Mouse (Mus musculus) hematopoietic stem cell, adult 5-6 weeks (primary cell): ENCODE results near the gene Unc5a. TPM values are rescaled to one million over a fixed set of nuclear protein-coding genes. Genes with fewer than 3 reads are reported as not detected.

Experiments used
- ATAC-seq, 2 experiments: fragments of 125-278 bp in 1 of 2; replicated peaks in 1 of 2; 2 replicates each; pipeline ENCODE4 v1.8.0; 2016 to 2017; ENCODE audit warnings: inconsistent platforms in 2 of 2, mild to moderate bottlenecking in 2 of 2, moderate number of reproducible peaks in 2 of 2, low read depth in 1 of 2, moderate TSS enrichment in 1 of 2; ENCODE audit not compliant: low FRiP score in 2 of 2, poor library complexity in 2 of 2, severe bottlenecking in 2 of 2, insufficient read depth in 1 of 2, low TSS enrichment in 1 of 2
- total RNA-seq: library from RNA; stranded (forward); fragments of 172-1452, 232-1000 nt; gene quantifications from 2 replicates; pipeline ENCODE4 v1.2.3, GENCODE M21; 2017

Unc5a gene
- total RNA-seq, 1 experiment from 2014 or later: 1.3 TPM

DNA sequence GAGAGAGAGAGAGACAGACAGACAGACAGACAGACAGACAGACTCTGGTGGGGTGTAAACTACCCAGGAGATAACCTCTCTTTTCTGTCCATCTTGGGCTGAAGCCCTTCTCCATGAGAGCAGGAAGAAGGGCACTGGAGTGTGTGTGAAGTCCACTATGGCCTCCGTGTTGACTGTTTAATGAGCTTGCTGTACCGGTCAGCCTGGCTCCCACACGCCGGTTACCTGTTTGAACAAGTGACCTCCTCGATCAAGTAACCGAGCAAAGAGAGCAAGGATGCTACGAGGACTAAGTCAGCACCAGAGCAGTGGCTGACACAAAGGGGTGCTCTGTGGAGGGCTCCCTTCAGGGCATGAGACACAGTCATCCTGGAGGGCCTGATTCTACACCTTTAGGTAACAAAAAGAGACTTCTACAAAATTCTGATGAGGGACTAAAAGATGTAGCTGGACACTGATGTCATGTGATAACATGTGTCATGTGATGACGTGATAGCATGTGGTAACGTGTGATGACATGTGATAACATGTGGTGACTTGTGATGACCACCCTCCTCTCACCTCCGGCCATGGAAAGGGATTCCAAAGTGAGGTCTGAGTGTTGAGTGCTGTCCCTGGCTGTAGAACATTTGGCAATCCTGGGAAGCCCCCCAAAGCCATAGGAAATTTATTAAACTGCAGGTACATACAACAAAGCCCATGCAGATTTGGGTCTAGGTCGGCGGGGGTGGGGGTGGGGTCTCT, 68.1 kb downstream of the Unc5a start:
- ATAC-seq: no peak

DNA sequence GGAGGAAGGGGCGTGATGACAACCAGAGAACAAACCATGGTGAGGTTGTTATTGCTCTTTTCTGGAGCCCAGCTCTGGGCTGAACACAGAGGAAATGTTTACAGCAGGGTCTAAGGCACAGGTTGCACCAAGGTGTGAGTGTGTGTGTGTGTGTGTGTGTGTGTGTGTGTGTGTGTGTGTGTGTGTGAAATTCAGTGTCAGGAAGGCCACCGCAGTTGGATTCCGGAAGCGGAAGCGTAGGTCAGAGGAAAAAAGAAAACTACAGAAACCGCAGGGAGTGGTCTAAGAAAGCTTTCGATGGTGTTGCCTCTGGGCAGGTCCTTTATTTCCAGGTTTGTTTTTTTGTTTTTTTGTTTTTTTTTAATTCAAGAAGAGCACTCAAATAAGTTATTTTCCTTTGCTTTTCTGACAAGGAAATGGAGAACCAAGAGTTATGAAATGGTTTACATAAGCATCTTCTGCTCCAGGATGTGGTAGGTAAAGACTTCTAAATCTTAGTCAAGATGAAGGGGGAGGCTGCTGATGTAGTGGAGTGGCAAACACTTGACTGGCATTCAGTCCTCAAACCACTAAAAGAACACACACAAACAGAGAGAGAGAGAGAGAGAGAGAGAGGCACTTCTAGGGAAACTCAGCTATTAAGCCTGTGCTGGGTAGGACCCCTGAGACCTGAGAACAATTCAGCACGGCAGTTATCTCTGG, 68.8 kb downstream of the Unc5a start:
- ATAC-seq: peak; percentile 17 to 23; a peak in 1 of 4 replicates

DNA sequence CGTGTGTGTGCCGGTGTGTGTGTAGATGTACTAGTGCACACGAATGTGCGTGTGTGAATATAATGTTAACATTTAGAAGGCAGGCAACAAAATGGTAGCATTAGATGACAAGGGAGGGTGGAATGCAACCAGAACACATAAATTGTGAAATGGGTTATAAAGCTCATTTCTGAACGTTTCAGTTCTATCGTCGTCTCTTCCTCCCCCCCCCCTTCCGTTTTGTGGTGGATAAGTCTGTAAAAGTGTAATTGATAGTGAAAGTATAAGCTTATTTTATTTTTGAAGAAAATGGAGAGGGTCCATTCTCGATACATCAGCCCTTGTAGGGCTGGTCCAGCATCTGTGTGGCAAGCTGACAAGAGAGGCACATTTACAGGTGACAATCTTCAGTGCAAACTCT, 69.5 kb downstream of the Unc5a start:
- no peak for ATAC-seq

DNA sequence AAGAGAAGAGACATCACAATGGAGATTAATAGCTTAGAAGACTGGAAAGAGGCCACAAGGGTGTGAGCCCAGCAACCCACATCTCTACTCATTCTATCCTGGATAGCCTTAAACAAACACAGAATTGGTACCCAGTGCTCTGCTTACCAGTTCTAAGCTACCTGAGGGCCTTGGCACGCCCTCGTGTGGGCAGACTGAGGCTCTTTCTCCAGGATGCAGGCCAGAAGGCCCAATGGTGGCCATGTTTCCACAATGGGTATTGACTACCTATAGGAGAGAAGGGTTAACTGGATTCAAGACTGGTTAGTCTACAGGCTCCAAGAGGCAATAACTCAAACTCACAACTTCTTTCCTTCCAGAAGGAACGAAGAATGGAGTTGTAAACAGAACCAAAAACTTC, 70.0 kb downstream of the Unc5a start:
- no peak for ATAC-seq

DNA sequence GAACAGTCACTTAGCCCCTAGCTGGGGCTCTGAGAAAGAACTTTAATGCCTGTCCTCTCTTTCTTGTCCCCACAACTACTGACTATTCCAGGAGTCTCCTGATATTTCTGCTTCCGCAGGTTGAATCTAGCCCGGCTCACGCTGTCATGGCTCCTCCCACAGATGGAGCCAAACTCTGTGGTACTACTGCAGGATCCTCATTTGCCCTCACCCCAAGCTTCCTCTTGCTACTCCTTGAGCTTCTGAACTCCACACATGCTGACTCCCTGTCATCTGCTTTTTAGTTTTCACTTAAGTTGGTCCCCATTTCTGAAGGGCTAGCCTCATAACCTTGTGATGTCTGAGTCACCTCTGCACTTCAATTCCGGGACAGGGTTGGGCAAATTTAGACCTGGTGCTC, 70.8 kb downstream of the Unc5a start:
- ATAC-seq: peak in 1 of 2 experiments; percentile 25; a peak in 1 of 4 replicates

DNA sequence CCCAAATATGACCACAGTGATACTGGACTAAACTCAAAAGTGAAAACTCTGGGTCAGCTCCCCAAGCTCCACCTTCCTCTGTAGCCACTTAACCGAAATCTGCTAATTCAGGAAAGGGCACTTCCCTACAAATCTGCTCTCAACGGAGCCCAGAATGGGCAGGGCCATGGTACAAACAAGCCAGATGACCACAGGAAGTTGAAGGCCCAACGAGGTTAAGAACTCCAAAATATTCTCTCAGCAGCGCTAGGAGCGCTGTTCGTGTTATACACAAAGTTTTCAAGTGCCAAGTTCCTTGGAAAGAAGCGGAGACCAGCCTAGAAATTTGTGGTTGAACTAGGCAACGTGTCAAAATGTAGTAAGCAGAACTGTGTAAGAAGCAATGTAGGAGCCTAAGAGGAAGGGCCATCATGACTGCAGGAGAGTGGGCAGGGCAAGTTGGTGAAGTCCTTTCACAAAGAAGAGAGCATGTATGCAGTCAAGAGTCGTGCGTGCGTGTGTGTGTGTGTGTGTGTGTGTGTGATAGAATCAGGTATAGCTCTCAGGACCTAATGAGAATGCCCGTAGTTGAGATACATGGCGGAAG, 72.1 kb downstream of the Unc5a start, which contains the start of gene Hk3:
Gene Hk3 (minus strand): TSS at position 192 of the 586 bp plus-strand sequence.
- ATAC-seq: peak; percentile 33 to 34

DNA sequence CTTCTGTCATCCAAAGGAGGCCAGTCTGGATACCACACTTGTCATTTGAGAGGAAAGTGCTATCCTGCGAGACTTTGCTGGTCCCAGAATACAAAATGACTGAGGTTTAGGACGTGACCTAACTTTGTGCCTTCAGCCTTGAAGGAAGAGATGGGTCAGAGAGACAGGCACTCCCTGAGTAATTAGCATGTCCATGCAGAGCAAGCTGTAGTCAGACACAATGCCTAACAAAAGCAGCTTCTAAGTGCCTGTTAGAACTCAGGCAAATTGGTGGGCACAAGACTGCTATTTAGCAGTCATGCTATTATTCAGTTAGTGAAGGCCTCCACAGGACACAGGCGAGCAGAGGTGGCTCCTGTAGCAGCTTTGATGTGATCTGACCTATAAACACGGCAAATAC, 73.0 kb downstream of the Unc5a start:
- ATAC-seq: no peak

DNA sequence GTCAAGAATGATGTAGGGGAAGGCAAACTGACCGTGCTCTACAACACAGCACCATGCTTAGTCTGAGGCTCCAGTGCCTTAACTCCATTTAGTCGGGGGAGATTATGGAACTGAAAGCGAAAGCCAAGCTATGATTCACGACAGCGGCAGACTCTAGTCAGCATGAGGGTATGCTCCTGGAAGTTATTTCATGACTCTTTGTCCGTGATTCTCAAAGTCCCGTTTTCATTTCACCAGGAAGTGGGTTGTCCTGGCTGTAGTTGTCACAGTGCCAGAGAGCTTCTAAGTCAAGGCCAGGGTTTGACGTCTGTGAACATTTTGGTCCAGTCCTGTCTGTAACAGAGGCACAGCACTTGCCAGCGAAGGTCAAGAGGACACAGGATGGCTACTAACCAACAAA, 73.5 kb downstream of the Unc5a start:
- ATAC-seq: peak; percentile 46 to 54; a peak in 2 of 4 replicates

DNA sequence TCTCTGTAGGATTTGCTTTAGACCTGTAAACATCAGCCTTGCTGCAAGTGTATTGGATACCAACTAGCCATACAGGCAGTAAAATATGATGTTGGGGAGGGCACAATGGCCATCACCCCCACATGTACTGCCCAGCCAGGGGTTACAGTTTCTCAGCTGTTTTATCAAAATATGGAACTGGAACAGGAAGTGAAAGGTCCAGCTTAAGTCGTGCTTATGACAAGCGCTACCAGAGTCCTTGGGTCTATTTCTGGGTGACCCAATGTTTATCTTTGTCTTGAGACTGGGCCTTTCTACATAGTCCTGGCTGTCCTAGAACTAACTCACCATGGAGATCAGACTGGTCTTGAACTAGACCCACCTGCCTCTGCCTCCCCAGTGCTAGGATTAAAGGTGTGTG, 75.0 kb downstream of the Unc5a start:
- no peak for ATAC-seq

DNA sequence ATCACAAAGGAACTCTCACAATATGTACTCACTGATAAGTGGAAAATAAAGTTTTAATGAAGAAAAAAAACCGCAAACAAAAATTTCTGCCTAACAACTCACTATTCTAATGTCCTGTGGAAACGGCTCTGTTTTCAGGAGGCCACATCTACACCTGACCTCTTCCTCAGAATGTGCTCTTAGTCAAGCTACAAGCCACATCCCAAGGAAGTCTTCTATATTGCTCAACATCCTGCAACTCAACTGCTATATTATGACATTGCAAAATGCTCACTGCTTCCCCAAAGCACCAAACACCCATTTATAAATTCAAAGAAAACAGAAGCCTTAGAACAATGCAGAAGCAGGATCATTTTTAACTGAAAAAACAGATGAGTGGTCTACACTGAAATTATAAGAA, 90.8 kb downstream of the Unc5a start:
- peak; percentile 98 to 99 for ATAC-seq

DNA sequence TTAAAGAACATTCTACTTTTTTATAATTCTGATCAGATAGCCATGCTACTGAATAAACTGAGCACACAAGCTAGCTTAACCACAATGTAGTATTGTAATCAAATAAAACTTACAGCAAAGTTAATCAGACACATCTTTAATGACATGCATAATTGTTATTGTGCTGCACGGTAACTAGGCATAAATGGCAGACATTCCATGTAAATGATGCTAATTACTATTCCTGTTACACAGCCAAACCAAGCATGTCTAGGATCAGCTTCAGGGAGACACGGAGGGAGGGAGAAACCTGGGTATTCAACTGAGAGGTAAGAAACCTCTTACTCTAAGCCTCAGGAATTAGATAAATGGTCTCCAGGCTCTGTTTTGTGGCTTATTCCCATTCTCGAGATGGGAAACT, 98.5 kb downstream of the Unc5a start:
- no peak for ATAC-seq

Other genes starting within 250 kb of the Unc5a start
- gene Cdhr2, start 247.9 kb upstream of the Unc5a start, total RNA-seq: not detected in 2 replicates
- gene Gprin1, start 199.5 kb upstream of the Unc5a start, total RNA-seq: not detected in 2 replicates
- gene Sncb, start 182.8 kb upstream of the Unc5a start, total RNA-seq: not detected in 2 replicates
- not detected in 2 replicates for gene Eif4e1b, start 165.4 kb upstream of the Unc5a start, total RNA-seq
- 1.3 TPM in 1 of 2 replicates, not detected in the other for gene Tspan17, start 160.0 kb upstream of the Unc5a start, total RNA-seq
- gene Hk3, start 72.0 kb downstream of the Unc5a start, total RNA-seq: 32.0 and 64.9 TPM in 2 replicates
- 84.0 and 85.4 TPM in 2 replicates for gene Uimc1, start 150.9 kb downstream of the Unc5a start, total RNA-seq
- 9.1 and 10.0 TPM in 2 replicates for gene Zfp346, start 155.9 kb downstream of the Unc5a start, total RNA-seq
- gene Gm17617, start 184.1 kb downstream of the Unc5a start, total RNA-seq: not detected in 2 replicates
- gene Fgfr4, start 203.2 kb downstream of the Unc5a start, total RNA-seq: not detected in 2 replicates